Mouse (Mus musculus) cerebellum, adult 9-11 months (tissue): ENCODE measurements around the gene Stard5.

Experiments used
- DNase-seq: peaks from one replicate; pipeline ENCODE4 v3.0.0; 2022

Gene Stard5

GRCm38 (mm10) chr7:83635726-83636125 lies 4.0 kb downstream of the Stard5 start:
- no peak for DNase-seq

- DNase-seq, result peak; percentile 54
These were observed 4.7 kb downstream of the Stard5 start for GRCm38 (mm10) chr7:83636425-83636824.

- DNase-seq, result no peak
These were observed 6.2 kb downstream of the Stard5 start for GRCm38 (mm10) chr7:83637781-83638583.

GRCm38 (mm10) chr7:83639084-83639483 lies 7.3 kb downstream of the Stard5 start:
- no peak for DNase-seq

- no peak for DNase-seq
These were observed 8.8 kb downstream of the Stard5 start for GRCm38 (mm10) chr7:83640581-83640980.

GRCm38 (mm10) chr7:83641163-83641562 lies 9.4 kb downstream of the Stard5 start:
- no peak for DNase-seq

GRCm38 (mm10) chr7:83643581-83643980 lies 11.8 kb downstream of the Stard5 start:
- DNase-seq, result no peak

- DNase-seq, result no peak
These were observed 13.0 kb downstream of the Stard5 start for GRCm38 (mm10) chr7:83644761-83645160.

- DNase-seq, result no peak
These were observed 13.7 kb downstream of the Stard5 start for GRCm38 (mm10) chr7:83645476-83645875.

- DNase-seq, result no peak
These were observed 17.0 kb downstream of the Stard5 start for GRCm38 (mm10) chr7:83648807-83649206.

GRCm38 (mm10) chr7:83650638-83651037 lies 18.9 kb downstream of the Stard5 start:
- no peak for DNase-seq

- no peak for DNase-seq
These were observed 20.7 kb downstream of the Stard5 start for GRCm38 (mm10) chr7:83652498-83652897.

GRCm38 (mm10) chr7:83653605-83654051 lies 21.9 kb downstream of the Stard5 start:
- DNase-seq, result no peak

- no peak for DNase-seq
These were observed 22.4 kb downstream of the Stard5 start for GRCm38 (mm10) chr7:83654196-83654595.

- DNase-seq, result no peak
These were observed 23.3 kb downstream of the Stard5 start for GRCm38 (mm10) chr7:83654938-83655630.

- no peak for DNase-seq
These were observed 27.0 kb downstream of the Stard5 start for GRCm38 (mm10) chr7:83658716-83659115.

GRCm38 (mm10) chr7:83659159-83660065 lies 27.7 kb downstream of the Stard5 start:
- peak; percentile 85 for DNase-seq

- no peak for DNase-seq
These were observed 28.5 kb downstream of the Stard5 start for GRCm38 (mm10) chr7:83660273-83660691.

GRCm38 (mm10) chr7:83661031-83661430 lies 29.3 kb downstream of the Stard5 start:
- no peak for DNase-seq

GRCm38 (mm10) chr7:83661763-83662162 lies 30.0 kb downstream of the Stard5 start:
- no peak for DNase-seq

- DNase-seq, result peak; percentile 63
These were observed 31.1 kb downstream of the Stard5 start for GRCm38 (mm10) chr7:83662711-83663375.

GRCm38 (mm10) chr7:83666087-83666595 lies 34.4 kb downstream of the Stard5 start:
- no peak for DNase-seq
